Mouse (Mus musculus) monocyte, adult 2 months (primary cell): ENCODE results near the gene Insc.

Source experiments
- DNase-seq, 2 experiments: peaks; one replicate each; pipeline ENCODE4 v3.0.0; 2022; ENCODE audit warnings: low spot score in 2 of 2, low read depth in 1 of 2

The Insc gene

DNA sequence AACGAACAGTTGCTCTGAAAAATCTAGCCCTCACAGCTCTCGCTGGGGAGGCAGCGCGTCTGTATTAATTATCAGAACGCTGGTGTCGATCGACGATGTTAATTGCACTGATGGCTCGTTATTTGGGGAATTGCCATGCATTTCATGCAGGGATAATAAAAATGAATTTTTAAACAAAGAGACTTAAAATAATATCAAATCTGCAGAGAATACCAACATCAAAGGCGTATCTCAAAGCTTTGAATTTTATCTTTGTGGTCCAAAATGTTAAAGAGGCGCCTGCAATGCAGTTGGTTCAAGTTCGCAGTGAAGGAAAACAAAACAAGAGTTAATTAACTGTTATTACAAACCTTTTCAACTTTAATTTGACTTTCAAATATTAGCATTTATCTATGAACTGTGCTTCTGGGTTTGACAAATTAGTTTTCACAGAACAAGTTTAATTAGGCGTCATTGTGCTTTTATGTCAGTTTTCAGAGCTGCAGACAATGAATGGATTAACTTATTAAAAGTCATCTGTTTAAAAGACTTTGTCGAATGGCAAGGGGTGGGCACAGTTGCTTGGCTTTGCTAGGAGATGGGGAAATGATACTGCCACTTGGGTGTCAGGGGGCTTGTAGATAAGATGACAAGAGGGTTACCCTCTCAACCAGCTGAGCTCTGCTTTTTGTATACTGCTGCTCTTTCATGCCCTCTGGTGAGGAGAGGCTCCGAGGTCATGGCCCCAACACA is 153.6 kb downstream of the Insc start:
- no peak for DNase-seq
